Mouse (Mus musculus) midbrain, postnatal 0 days (tissue): ENCODE data around the gene Ddx21. TPM values are rescaled to one million over a fixed set of nuclear protein-coding genes. Genes with fewer than 3 reads are reported as not detected.
A peak's percentile ranks its signal among the peaks of the same experiment; 100 is the strongest.
"Not testable (repeated sequence)": the region's sequence is repeated elsewhere in the genome, so short reads cannot be mapped to it uniquely, and the experiment has no call there.

Source experiments
- ATAC-seq: fragments of 200-750 bp; cut with Nextera tagmentation; 2 replicates; pipeline ENCODE4 v1.8.0; 2017; ENCODE audit warnings: moderate number of reproducible peaks, mild to moderate bottlenecking, moderate TSS enrichment, moderate library complexity; ENCODE audit not compliant: low FRiP score
- DNase-seq: peaks from one replicate; pipeline ENCODE4 v3.0.0-alpha.2; 2015; ENCODE audit warnings: low spot score
- H3K27ac ChIP-seq: fragments of 300-500 bp; sonication (generic); 2 replicates; pipeline ENCODE4 v1.5.1; 2014; ENCODE audit warnings: low read depth, mild to moderate bottlenecking, low read length, mixed read lengths
- H3K27me3 ChIP-seq: fragments of 300-500 bp; sonication (generic); 2 replicates; pipeline ENCODE4 v1.6.1; 2014; ENCODE audit warnings: low read length, control low read depth, mixed read lengths; ENCODE audit not compliant: insufficient read depth
- H3K36me3 ChIP-seq: fragments of 300-500 bp; sonication (generic); 2 replicates; pipeline ENCODE4 v1.6.1; 2014; ENCODE audit warnings: low read length, control low read depth, mixed read lengths; ENCODE audit not compliant: insufficient read depth
- H3K4me1 ChIP-seq: fragments of 300-500 bp; sonication (generic); 2 replicates; pipeline ENCODE4 v1.6.1; 2014; ENCODE audit warnings: mild to moderate bottlenecking, control low read depth, antibody characterized with exemption, low read length, mixed read lengths; ENCODE audit not compliant: insufficient read depth
- H3K4me2 ChIP-seq: fragments of 300-500 bp; sonication (generic); 2 replicates; pipeline ENCODE4 v1.6.1; 2014; ENCODE audit warnings: low read depth, mild to moderate bottlenecking, low read length, mixed read lengths; ENCODE audit not compliant: poor library complexity, severe bottlenecking
- H3K4me3 ChIP-seq: fragments of 300-500 bp; sonication (generic); 2 replicates; pipeline ENCODE4 v1.5.1; 2014; ENCODE audit warnings: low read depth, mild to moderate bottlenecking, low read length, moderate library complexity
- H3K9ac ChIP-seq: fragments of 300-500 bp; sonication (generic); replicated peaks from 2 replicates; pipeline ENCODE4 v1.6.1; 2014; ENCODE audit warnings: mild to moderate bottlenecking, low read length, moderate library complexity, mixed read lengths; ENCODE audit not compliant: poor library complexity, severe bottlenecking
- H3K9me3 ChIP-seq: fragments of 300-500 bp; sonication (generic); 2 replicates; pipeline ENCODE4 v1.6.1; 2016; ENCODE audit warnings: low read length, control low read depth
- CTCF ChIP-seq: IDR thresholded peaks from 2 replicates; pipeline ENCODE4 v1.5.1; 2016; ENCODE audit warnings: antibody characterized with exemption, mild to moderate bottlenecking
- WGBS: fragments of 180-500 bp; shearing (Covaris S2); extraction: QIAGEN DNeasy Blood & Tissue Kit; methylation state at CpG from one replicate; pipeline ENCODE4 v1.1.7; 2014; 5-methylcytosine and 5-hydroxymethylcytosine counted together
- polyA plus RNA-seq: library from polyadenylated mRNA; unstranded; fragments of >200 nt; fragmentation: Nextera tagmentation; extraction: Ambion mirVana; gene quantifications from 2 replicates; pipeline ENCODE4 v1.2.1, GENCODE M21; 2015
- total RNA-seq: library from RNA; depleted of rRNA; stranded (reverse); fragments of >200 nt; gene quantifications from 2 replicates; pipeline ENCODE4 v1.2.3, GENCODE M21; 2014

Ddx21 gene
- total and polyA plus RNA-seq, 2 experiments from 2014 or later, result 10.6 to 16.7 TPM

GRCm38 (mm10) chr10:62601833-62602176 is 276 bp downstream of the Ddx21 start:
- ATAC-seq, result peak; percentile 79

GRCm38 (mm10) chr10:62601053-62601791 is 859 bp downstream of the Ddx21 start:
- WGBS, result 13% methylated on average over 20 of the region's 20 CpGs
- Histone ChIP-seq H3K27me3 (no peaks in the 10 kb centered on the region), H3K27ac (no peak overlapping the region), H3K4me3 (peak overlapping the region; percentile 91), H3K9ac (peak overlapping the region; percentile 77; the same call in 1 of the 2 replicates), H3K4me2 (peak overlapping the region; percentile 74), H3K9me3 (no peaks in the 10 kb centered on the region), H3K36me3 (peaks cover 15% of the 10 kb centered on the region), H3K4me1 (no peaks in the 10 kb centered on the region)
- ATAC-seq, result no peak
- TF ChIP-seq CTCF, result no peak
- peak; percentile 12 for DNase-seq

More at GRCm38 (mm10) chr10:62601833-62602176, 276 bp downstream of the Ddx21 start:
- no peaks in the 10 kb centered on the region for H3K4me1 ChIP-seq
- no peak for TF ChIP-seq CTCF
- DNase-seq, result no peak
- peak overlapping the region; percentile 79 for H3K27ac ChIP-seq
- peak overlapping the region; percentile 74 for H3K4me2 ChIP-seq
- peak overlapping the region; percentile 77 for H3K9ac ChIP-seq
- H3K36me3 ChIP-seq, result peaks cover 15% of the 10 kb centered on the region
- no peaks in the 10 kb centered on the region for H3K9me3 ChIP-seq
- H3K27me3 ChIP-seq, result no peaks in the 10 kb centered on the region
- peak overlapping the region; percentile 91 for H3K4me3 ChIP-seq
- under 1% methylated on average over 23 of the region's 23 CpGs for WGBS

GRCm38 (mm10) chr10:62600056-62600455 is 2.0 kb downstream of the Ddx21 start:
- ATAC-seq (no peak), DNase-seq (no peak)
- H3K36me3 ChIP-seq, result peaks cover 15% of the 10 kb centered on the region
- no peak overlapping the region for H3K9ac ChIP-seq
- H3K27me3 ChIP-seq, result no peaks in the 10 kb centered on the region
- no peak for TF ChIP-seq CTCF
- no peak overlapping the region for H3K4me2 ChIP-seq
- H3K4me3 ChIP-seq, result no peak overlapping the region
- H3K27ac ChIP-seq, result no peak overlapping the region
- H3K9me3 ChIP-seq, result no peaks in the 10 kb centered on the region
- WGBS, result 86% methylated on average over 6 of the region's 6 CpGs
- no peaks in the 10 kb centered on the region for H3K4me1 ChIP-seq

GRCm38 (mm10) chr10:62599311-62599710 is 2.8 kb downstream of the Ddx21 start:
- not testable (repeated sequence) for ATAC-seq, H3K9me3 ChIP-seq, H3K4me3 ChIP-seq, H3K9ac ChIP-seq, DNase-seq, H3K4me2 ChIP-seq, H3K27me3 ChIP-seq, H3K4me1 ChIP-seq, H3K27ac ChIP-seq
- H3K36me3 ChIP-seq, result peaks cover 19% of the 10 kb centered on the region
- WGBS, result 95% methylated on average over 3 of the region's 3 CpGs

GRCm38 (mm10) chr10:62592496-62592895 is 9.6 kb downstream of the Ddx21 start:
- H3K9me3 ChIP-seq, result no peaks in the 10 kb centered on the region
- H3K4me1 ChIP-seq, result no peaks in the 10 kb centered on the region
- no peak overlapping the region for H3K9ac ChIP-seq
- ATAC-seq, result no peak
- H3K36me3 ChIP-seq, result peaks cover 44% of the 10 kb centered on the region
- no peak overlapping the region for H3K27ac ChIP-seq
- no peaks in the 10 kb centered on the region for H3K27me3 ChIP-seq
- H3K4me2 ChIP-seq, result no peak overlapping the region
- TF ChIP-seq CTCF, result no peak
- 78% methylated on average over 7 of the region's 7 CpGs for WGBS
- DNase-seq, result no peak
- no peak overlapping the region for H3K4me3 ChIP-seq

- Histone ChIP-seq H3K4me3 (no peak overlapping the region), H3K27me3 (no peaks in the 10 kb centered on the region), H3K9ac (no peak overlapping the region), H3K27ac (0 out of 2 replicates have a peak overlapping the region, but pooled peaks have one; percentile 6), H3K36me3 (peaks cover 52% of the 10 kb centered on the region), H3K4me1 (no peaks in the 10 kb centered on the region), H3K4me2 (no peak overlapping the region), H3K9me3 (no peaks in the 10 kb centered on the region)
- peak; percentile 96 for DNase-seq
- ATAC-seq, result peak; percentile 71
- WGBS, result 23% methylated on average over 6 of the region's 6 CpGs
- TF ChIP-seq CTCF, result peak; percentile 98
These were observed 11.9 kb downstream of the Ddx21 start for GRCm38 (mm10) chr10:62590200-62590599.
